Mouse (Mus musculus) lung, postnatal 36 days (tissue): ENCODE measurements around the gene Dnajc5.
A peak's percentile ranks its signal among the peaks of the same experiment; 100 is the strongest.

ENCODE experiments used
- DNase-seq: peaks from one replicate; pipeline ENCODE4 v3.0.0; 2022; ENCODE audit warnings: mixed read lengths

Dnajc5 gene

GRCm38 (mm10) chr2:181573961-181574360 lies 53.7 kb downstream of the Dnajc5 start:
- DNase-seq, result no peak

DNA sequence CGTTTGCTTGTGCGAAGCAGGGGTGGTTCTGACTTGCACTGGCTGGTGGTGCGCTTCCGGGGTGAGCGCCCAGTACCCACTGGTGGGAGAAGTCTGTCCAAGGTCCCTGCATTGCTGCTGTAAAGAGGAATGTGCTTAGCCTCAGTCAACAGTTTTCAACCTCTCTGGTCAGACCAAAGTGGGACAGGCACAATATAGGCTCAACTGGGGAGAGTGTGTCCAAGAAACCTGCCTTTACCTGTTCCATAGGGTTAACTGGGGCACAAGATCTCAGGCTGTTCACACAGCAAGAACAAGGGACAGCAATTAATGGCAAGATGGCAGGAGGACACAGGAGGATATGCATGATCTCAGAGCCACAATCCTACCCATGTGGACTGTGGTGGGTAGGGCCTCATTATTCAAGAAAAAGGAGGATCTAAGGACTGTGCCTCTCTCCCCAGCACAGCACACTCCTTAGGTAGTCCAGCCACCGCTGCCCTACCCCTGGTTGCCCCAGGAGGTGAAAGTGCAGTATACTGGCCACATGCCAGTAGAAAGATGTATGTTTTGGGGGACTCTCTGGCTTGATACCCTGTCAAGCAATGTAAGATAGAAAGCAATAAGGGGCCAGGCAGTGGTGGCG lies 54.7 kb downstream of the Dnajc5 start:
- no peak for DNase-seq

DNA sequence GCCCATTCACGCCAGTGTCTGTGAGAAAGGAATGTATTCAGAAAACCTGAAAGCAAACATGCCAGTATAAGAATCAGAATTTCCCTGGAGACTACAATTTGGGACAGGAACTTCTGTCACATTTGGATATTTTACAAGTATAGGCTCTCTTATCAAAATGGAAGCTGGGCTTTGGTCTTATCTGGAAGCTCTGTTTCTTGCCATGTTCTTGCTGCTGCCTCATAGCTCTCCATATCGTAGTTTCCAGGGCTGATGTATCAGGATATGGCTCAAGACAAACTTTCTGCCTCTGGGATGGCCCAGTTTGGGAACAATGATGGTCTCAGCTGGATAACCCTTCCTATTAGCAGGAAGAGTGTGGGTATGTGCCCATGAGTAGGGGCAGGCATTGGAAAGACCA lies 56.3 kb downstream of the Dnajc5 start:
- DNase-seq, result no peak

GRCm38 (mm10) chr2:181577126-181577525 lies 56.8 kb downstream of the Dnajc5 start:
- no peak for DNase-seq

GRCm38 (mm10) chr2:181577981-181578581 lies 57.8 kb downstream of the Dnajc5 start:
- no peak for DNase-seq

DNA sequence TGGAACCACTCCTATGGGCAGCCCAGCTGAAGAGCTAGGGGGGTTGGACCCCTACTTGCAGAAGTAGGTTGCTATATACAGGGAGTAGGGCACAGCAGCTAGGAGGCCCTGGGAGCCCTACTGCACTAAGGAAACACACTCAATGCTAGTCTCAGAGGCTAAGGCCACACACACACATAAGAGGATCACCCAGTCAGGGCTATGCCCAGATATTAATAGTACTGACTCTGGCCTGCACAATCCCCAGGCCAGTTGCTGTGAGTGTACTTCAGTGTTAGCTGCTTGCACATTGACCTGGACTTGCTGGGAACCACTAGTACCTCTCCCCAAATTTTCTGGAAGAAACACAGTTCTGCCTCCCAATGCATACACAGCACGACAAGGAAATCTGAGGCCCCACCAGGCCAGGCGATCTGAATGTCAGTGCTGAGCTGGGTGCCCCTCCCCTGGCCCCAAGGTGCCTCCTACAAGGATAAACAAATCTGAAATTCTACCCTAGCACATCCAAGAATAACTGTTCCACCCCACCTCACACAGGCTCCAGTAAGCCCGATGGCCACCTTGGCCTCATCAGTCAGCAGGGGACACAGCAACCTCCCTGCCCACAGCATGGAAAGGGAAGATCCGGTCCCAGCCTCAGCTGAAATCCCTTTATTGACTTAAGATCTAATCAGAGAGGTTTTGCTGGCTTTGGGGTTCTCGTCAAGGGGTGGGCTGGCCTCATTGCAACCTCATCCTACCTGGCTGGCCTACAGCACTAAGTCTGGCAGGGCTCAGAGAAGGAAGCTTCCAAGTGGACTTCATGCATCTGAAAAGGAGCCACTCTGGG lies 58.7 kb downstream of the Dnajc5 start:
- DNase-seq, result no peak

GRCm38 (mm10) chr2:181579681-181580080 lies 59.4 kb downstream of the Dnajc5 start:
- no peak for DNase-seq

DNA sequence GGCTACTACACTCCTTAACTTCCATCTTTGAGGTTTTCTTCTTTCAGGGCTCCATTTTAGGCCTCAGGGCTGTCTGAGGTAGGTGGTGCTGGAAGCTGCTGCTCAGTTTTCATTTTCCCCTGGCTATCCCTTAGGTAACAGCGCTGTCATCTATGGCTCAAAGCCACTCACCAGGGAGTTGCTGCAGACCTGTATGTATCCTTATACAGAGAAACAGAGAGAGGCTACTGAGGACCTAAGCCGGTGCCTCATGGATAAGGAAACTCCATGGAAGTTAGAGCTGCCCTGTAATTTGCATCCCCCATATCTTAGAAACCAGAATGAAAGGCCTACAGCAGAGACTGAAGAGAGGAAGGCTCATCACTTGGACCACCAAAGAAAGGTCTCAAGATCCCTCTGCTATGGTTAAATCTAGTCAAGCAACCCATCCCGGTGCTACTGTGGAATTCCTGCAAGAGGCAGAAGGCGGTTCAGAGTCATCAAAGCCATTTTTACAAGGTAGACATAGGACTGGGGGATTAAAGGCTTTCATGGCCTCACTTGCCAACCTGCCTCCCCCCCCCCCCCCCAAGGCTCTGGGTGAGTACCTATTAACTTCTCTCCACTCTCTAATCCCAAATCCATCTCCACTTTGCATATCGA lies 60.0 kb downstream of the Dnajc5 start:
- no peak for DNase-seq

- peak; percentile 92 for DNase-seq
These were observed 60.7 kb downstream of the Dnajc5 start for GRCm38 (mm10) chr2:181581016-181581401.

- peak; percentile 92 for DNase-seq
These were observed 61.3 kb downstream of the Dnajc5 start for GRCm38 (mm10) chr2:181581402-181582120.

DNA sequence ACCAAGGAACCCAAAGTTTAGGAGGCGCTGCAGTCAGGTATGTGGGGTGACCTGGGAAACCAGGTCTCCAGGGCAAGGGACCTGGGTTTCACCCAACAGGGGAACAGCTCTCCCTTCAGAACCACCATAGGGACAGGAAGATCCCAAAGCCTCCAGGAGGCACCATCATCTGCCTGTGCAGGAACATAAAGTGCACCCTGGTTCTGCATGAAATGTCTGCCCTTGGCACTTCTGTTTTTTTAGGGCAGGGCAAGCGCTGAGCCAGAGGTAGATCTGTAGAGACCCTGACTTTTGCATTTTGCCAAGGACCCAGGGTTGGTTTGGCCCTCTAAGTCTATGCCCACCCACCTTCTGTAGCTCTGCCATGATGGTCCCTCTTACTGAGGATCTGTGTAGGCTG lies 62.1 kb downstream of the Dnajc5 start:
- no peak for DNase-seq

- DNase-seq, result no peak
These were observed 62.7 kb downstream of the Dnajc5 start for GRCm38 (mm10) chr2:181582939-181583338.

GRCm38 (mm10) chr2:181583460-181584257 lies 63.4 kb downstream of the Dnajc5 start:
- DNase-seq, result no peak

DNA sequence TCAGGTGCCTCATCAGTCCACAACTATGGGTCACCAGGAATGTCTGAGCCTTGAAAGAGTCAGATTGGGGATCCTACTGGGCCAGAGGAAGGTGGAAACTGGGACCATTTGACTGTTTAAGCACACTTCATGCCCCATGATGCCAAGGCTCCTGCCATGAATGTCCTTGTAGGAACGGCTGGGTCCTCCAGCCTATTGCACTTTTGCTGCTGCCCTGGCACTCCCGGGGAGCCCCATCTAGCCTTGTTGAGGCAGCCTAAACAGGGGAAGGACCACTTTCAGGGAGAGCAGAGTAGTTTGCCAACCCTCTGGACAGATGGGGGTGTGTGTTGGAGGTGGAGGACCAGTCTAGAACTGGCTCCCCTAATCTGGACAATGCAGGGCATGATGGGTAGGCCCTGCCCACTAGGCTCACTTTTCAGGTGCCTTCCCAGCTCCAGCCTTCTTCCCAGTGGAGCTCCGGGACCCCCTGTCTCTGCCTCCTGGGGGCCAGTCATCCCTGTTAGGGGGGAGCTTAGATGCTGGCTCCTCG lies 64.2 kb downstream of the Dnajc5 start, which contains the start of gene Uckl1:
Uckl1 (minus strand) TSS at position 482 of the 532 bp plus-strand sequence.
- DNase-seq, result no peak

DNA sequence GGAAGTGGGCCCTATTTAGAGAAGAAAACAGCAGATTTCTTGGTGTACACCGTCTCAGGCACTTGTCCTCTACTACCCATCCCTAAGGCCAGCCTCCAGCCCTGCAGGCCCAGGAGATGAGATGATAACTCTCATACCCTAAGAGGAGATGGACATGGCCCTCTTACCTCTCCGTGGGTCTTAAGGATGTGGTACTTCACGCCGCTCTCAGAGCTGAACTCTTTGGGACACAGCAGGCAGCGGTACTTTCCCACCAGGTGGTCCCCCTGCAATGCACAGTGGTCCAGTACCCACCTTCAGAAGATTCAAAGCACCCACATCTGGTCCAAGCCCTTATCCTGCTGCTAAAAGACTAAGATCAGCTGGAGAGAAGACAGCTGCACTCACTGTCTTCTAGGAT lies 65.2 kb downstream of the Dnajc5 start:
- DNase-seq, result no peak

DNA sequence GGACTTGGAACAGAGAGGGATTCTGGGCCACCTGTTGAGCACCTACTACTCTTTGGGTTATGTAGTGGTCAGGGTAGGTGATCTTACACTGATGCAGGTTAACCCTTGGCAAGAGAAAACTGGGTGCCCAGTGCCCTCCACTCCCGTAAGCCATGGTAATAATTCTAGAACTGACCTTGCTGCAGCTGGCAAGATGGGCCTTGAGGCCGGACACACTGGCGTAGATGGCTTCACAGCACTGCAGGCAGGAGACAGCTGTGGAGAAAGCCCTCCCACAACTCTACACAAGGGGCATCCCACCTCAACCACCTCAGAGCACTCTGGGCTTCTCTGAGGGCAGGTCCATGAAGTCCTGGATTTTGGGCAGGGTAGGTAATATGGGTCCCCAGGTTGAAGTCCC lies 65.8 kb downstream of the Dnajc5 start:
- DNase-seq, result no peak

- no peak for DNase-seq
These were observed 67.5 kb downstream of the Dnajc5 start for GRCm38 (mm10) chr2:181587796-181588195.

DNA sequence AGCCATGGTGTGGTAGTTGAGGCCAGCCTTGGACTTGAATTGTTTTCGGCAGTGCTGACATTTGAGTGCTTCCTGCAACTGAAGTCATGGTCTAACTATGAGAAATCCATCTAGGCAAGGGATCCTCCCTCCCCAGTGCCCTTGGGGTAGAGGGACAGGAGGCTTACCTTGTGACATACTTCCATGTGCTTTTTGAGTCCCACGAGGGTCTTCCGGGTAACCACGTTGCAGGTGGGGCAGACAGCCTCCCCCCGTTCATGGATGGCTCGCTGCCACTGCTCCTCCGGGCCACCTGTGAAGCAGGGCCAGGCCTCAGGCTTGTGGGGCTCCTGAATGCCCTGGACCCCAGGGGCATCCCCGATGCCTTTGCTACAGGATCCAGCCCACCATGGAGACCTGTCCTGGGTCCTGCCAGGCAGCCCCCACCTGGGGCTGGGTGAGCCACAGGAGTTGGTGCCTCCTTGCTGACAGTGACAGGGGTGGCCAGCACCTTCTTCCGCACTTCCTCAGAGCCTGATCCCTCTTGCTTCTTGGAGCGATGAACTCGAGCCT lies 68.0 kb downstream of the Dnajc5 start:
- no peak for DNase-seq

DNA sequence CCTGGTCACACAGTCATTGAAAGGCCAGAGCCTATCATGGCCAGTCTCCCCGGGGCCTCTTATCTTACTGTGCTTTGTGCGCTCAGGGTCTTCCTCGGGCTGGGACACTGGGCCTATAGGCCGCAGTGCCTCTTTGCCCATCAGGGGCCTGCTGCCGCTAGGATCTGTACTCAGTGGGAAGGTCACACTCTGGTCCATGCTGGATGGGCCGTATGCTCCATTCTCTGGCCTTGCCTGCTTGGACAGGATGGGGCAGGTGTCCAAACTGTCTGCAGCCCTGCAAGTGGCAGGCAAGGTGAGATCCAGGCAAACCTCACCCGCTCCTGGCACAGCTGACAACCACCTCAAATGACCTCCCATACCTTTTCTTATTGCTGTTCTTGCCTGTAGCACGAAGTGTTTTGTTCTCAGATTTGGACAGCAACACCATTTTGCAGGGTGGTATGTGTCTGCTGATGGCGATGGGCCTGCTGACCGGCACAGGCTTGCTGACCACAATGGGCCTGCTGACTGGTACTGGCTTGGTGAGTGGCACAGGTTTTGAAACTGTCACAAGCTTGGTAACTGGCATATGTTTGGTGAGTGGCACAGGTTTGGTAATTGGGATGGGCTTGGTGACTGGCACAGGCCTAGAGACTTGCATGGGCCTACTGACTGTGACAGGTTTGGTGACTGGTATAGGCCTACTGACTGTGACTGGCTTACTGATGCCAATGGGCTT lies 68.9 kb downstream of the Dnajc5 start:
- DNase-seq, result no peak

DNA sequence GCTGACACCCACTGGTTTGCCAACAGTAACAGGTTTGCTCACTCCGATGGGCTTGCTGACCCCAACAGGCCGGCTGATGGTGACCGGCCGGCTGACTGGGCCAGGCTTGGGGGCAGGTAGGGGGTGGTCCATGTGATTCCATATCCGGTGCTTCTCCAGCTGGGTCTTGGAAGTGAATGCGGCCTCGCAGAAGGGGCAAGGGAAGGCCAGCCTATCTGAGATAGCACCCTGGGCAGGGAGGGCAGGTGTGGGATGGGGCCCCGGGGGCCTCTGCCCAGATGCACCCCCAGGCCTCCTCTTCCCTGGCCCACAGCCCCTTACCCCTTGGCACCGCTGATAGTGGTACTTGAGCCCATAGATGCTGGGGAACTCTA lies 69.4 kb downstream of the Dnajc5 start:
- no peak for DNase-seq

- DNase-seq, result no peak
These were observed 70.2 kb downstream of the Dnajc5 start for GRCm38 (mm10) chr2:181590471-181590870.
